In the genomic region with DNA sequence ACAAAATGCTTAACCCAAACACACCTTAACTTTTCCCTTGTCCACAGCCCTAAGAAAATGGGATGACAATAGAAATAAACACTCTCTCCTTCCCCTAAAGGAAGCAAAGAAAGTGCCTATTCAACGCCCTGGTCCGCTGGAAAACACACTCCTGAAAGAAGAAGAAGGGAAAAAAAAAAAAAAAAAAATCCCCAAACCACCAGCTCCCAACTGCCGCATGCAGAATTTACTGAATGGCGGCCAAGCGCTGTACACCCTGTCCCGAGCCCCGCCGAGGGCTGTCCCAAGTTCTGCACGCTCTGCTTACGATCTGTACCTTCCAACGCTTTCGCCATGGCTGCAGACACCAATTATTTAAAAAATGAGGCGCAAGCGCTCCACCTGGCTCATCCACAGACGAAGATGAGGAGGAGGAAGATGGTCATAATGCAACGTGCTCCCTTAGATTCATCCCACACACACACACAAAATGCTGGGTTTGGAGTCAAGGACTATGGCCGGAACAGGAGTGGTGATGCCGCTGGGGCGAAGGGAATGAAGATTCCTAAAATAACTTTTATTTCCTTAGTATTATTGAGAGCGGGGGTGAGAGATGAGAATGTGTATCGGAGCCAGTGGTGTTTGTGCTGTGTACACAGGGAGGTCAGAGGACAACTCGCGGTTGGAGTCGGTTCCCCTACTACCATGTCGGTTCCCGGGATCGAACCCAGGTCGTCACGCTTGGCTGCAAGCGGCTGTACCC, we compare ENCODE assay signal across 8 mouse cellular contexts. TPM values are rescaled to one million over a fixed set of nuclear protein-coding genes. Genes with fewer than 3 reads are reported as not detected.
A peak's percentile ranks its signal among the peaks of the same experiment; 100 is the strongest.
DNase-seq lines count a peak whose midpoint lies in the region; ATAC-seq and TF ChIP-seq lines count a peak whose summit lies in the region.

No protein-coding gene starts in this region.

- no peaks in the 10 kb centered on the region for H3K9me3 ChIP-seq in limb, embryonic 14.5 days (ENCODE audit: control insufficient read depth, low read length)
- H3K9me3 ChIP-seq in midbrain, embryonic 13.5 days, result no peaks in the 10 kb centered on the region

- TF ChIP-seq POLR2A in limb, embryonic 14.5 days (IDR thresholded peaks at IDR 0.05; ENCODE audit: borderline replicate concordance, extremely low read depth, insufficient read depth, insufficient read length), result no peak

- no peaks in the 10 kb centered on the region for H3K36me3 ChIP-seq in limb, embryonic 14.5 days (ENCODE audit: control insufficient read depth, insufficient read depth, low read length)
- H3K36me3 ChIP-seq in midbrain, embryonic 13.5 days, result no peaks in the 10 kb centered on the region

- H3K27ac ChIP-seq in limb, embryonic 14.5 days (replicated peaks; ENCODE audit: low read depth, low read length), result peak overlapping the region; percentile 65; the same call in 1 of the 2 replicates
- H3K27ac ChIP-seq in midbrain, embryonic 13.5 days, result peak overlapping the region; percentile 92

- ATAC-seq in inflammation-experienced regulatory T-cells, adult 6 months, result peak; percentile 4
- ATAC-seq in limb, embryonic 14.5 days (ENCODE audit: low FRiP score, low read depth), result no peak
- peak; percentile 7; the same call in 1 of the 2 replicates for ATAC-seq in midbrain, embryonic 13.5 days

- H3K9ac ChIP-seq in limb, embryonic 14.5 days (ENCODE audit: low read depth, low read length, severe bottlenecking), result peak overlapping the region; percentile 75
- peak overlapping the region; percentile 84 for H3K9ac ChIP-seq in midbrain, embryonic 13.5 days (replicated peaks)

- H3K4me2 ChIP-seq in limb, embryonic 14.5 days (replicated peaks; ENCODE audit: low read depth, low read length, severe bottlenecking), result peak overlapping the region; percentile 68
- H3K4me2 ChIP-seq in midbrain, embryonic 13.5 days (replicated peaks), result peak overlapping the region; percentile 66

- peak; percentile 36 for DNase-seq in layer of hippocampus, adult 11-12 months (ENCODE audit: low spot score)
- no peak for DNase-seq in layer of hippocampus, adult 9-10 months (ENCODE audit: low spot score)
- peak; percentile 39 for DNase-seq in cerebellum, adult 11-12 months
- peak; percentile 20 to 24 for DNase-seq in gastrocnemius, adult 8-10 months (ENCODE audit: low spot score in 2 of 2)
- DNase-seq in limb, embryonic 14.5 days (ENCODE audit: low spot score), result peak; percentile 11
- DNase-seq in thymus, postnatal 0 days (ENCODE audit: low spot score), result peak; percentile 62

- WGBS in limb, embryonic 14.5 days, result 5% methylated on average over 30 of the region's 30 CpGs
- 4% methylated on average over 30 of the region's 30 CpGs for WGBS in midbrain, embryonic 13.5 days

- H3K4me3 ChIP-seq in limb, embryonic 14.5 days (replicated peaks; ENCODE audit: low read length), result peak overlapping the region; percentile 84
- H3K4me3 ChIP-seq in midbrain, embryonic 13.5 days (replicated peaks), result peak overlapping the region; percentile 87

- no peaks in the 10 kb centered on the region for H3K27me3 ChIP-seq in limb, embryonic 14.5 days (ENCODE audit: control insufficient read depth, insufficient read depth, low read length)
- no peaks in the 10 kb centered on the region for H3K27me3 ChIP-seq in midbrain, embryonic 13.5 days

- no peaks in the 10 kb centered on the region; the same call in 1 of the 2 replicates for H3K4me1 ChIP-seq in limb, embryonic 14.5 days (ENCODE audit: control insufficient read depth, insufficient read depth, low read length)
- H3K4me1 ChIP-seq in midbrain, embryonic 13.5 days (replicated peaks), result peaks cover 15% of the 10 kb centered on the region

RNA-seq across cellular contexts. Expression of a gene that starts 32.5 kb away (rescaled TPM):
- total RNA-seq in gastrocnemius, adult 8-10 months (2022), result 100 to 1,000 TPM in 1 of 4 experiments, 10 to 100 TPM in 3; 39.2 to 148 (median 53.2) TPM
- 10 to 100 TPM; 19.3 to 24.5 (median 20.4) TPM for polyA plus RNA-seq in inflammation-experienced regulatory T-cells, adult 6 months (2017; shearing (Covaris generic))
- 21.4 and 23.3 TPM in 2 replicates for polyA plus RNA-seq in limb, embryonic 14.5 days (2012; rRNA removed)
- polyA plus RNA-seq in limb, embryonic 14.5 days (2014; fragmentation: Nextera tagmentation; extraction: Ambion mirVana), result 8.7 and 9.2 TPM in 2 replicates
- 30.0 and 30.9 TPM in 2 replicates for polyA plus RNA-seq in midbrain, embryonic 13.5 days (2015; fragmentation: Nextera tagmentation; extraction: Ambion mirVana)
- polyA plus RNA-seq in thymus, postnatal 0 days (2015; fragmentation: Nextera tagmentation; extraction: Ambion mirVana), result 121 and 124 TPM in 2 replicates

RNA-seq across cellular contexts. Expression of a gene that starts 45.7 kb away (rescaled TPM):
- not detected for total RNA-seq in gastrocnemius, adult 8-10 months (2022)
- polyA plus RNA-seq in inflammation-experienced regulatory T-cells, adult 6 months (2017; shearing (Covaris generic)), result under 1 TPM in 2 of 3 experiments, not detected in 1; 0.46 to 0.78 TPM
- 0.04 and 0.05 TPM in 2 replicates for polyA plus RNA-seq in limb, embryonic 14.5 days (2012; rRNA removed)
- not detected in 2 replicates for polyA plus RNA-seq in limb, embryonic 14.5 days (2014; fragmentation: Nextera tagmentation; extraction: Ambion mirVana)
- polyA plus RNA-seq in midbrain, embryonic 13.5 days (2015; fragmentation: Nextera tagmentation; extraction: Ambion mirVana), result not detected in 2 replicates
- polyA plus RNA-seq in thymus, postnatal 0 days (2015; fragmentation: Nextera tagmentation; extraction: Ambion mirVana), result not detected in 2 replicates
